Mouse (Mus musculus): ENCODE data around the gene Srprb.

Srprb gene

GRCm38 (mm10) chr9:103143881-103144280 lies 58.1 kb downstream of the Srprb start:
- no peak for DNase-seq

- DNase-seq: no peak
Measured at GRCm38 (mm10) chr9:103141266-103141665, 60.7 kb downstream of the Srprb start.

- DNase-seq: no peak
Measured at GRCm38 (mm10) chr9:103140384-103140783, 61.6 kb downstream of the Srprb start.

- no peak for DNase-seq
Measured at GRCm38 (mm10) chr9:103139481-103139880, 62.5 kb downstream of the Srprb start.
